Mouse (Mus musculus): ENCODE measurements around the gene Fpgs.

DNA sequence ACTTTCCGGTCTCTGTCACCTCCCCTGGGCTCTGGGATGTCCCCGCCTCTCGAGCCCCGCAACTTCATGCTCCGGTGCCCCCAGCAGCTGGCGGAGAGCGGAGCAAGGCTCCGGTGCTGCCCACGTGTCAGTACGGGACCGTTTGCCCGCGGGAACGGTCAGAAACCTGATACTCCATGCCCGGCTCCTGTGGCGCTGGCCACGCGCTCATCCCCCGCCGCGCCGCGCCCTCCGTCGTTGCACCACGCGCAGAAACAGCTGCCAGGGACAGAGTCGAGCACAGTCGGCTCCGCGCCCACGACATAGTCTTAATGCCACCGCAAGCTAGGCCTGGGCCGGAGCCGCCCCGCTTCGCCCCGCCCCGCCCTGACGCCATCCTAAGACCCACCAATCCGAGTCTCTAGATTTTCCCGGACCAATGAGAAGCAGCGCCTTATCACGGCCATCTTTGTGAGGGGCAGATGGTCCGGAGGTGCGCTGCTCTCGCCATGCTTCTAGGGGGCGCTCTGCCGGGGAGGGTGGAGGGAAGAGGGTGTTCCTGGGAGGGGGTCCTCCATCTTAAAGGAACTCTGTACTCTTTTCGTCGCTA lies 10.0 kb downstream of the Fpgs start:
- TF ChIP-seq POLR2A (IDR thresholded peaks at IDR 0.05; ENCODE audit: insufficient read length, low read depth) (peak; percentile 97), REST (IDR thresholded peaks at IDR 0.05; ENCODE audit: insufficient read depth, insufficient read length) (peak; percentile 36), TCF12 (IDR thresholded peaks at IDR 0.05; ENCODE audit: insufficient read depth, poor library complexity, severe bottlenecking) (no peak), MYOD1 (IDR thresholded peaks at IDR 0.05; ENCODE audit: control insufficient read depth in 1 of 3, insufficient read length in 2 of 3, low read depth in 2 of 3) (peak in 2 of 3 experiments; percentile 91 to 94), MAX (IDR thresholded peaks at IDR 0.05; ENCODE audit: low read depth) (peak; percentile 11), USF1 (IDR thresholded peaks at IDR 0.05; ENCODE audit: low read depth) (no peak), CEBPB (IDR thresholded peaks at IDR 0.05; ENCODE audit: insufficient read depth, poor library complexity, severe bottlenecking) (no peak), TCF3 (IDR thresholded peaks at IDR 0.05; ENCODE audit: insufficient read length, low read depth) (peak; percentile 85), POLR2AphosphoS2 (IDR thresholded peaks at IDR 0.05; ENCODE audit: insufficient read length, low read depth) (peak; percentile 96)
